Mouse (Mus musculus): ENCODE data around the gene Irf3.

DNA sequence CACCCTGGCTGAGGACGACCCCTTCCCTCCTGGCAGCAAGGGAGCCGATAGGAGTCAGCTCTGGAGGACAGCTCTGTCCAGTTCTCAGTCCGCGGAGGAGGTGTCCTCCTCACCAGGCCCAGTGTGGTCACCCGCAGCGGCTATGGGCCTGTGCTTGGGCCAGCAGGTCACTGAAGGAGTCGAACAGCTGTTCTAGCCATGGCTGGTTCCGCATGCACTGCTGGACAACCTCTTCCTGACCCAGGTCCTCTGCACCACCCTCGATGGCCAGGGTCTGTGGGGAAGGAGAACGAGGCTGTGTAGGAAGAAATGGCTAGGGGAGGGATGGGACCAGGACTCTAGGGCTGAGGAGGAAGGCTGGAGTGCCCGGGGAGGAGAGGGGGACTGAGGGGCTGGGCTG, 30.9 kb downstream of the Irf3 start:
- TF ChIP-seq CTCF (IDR thresholded peaks at IDR 0.05; ENCODE audit: borderline replicate concordance, control insufficient read depth, extremely low read depth, insufficient read depth, low read length, poor library complexity) (no peak), POLR2A (IDR thresholded peaks at IDR 0.05; ENCODE audit: control insufficient read depth, extremely low read depth, insufficient read depth, low read length, poor library complexity) (no peak)

All from thymus, adult 2 months (tissue).